In the genomic region with DNA sequence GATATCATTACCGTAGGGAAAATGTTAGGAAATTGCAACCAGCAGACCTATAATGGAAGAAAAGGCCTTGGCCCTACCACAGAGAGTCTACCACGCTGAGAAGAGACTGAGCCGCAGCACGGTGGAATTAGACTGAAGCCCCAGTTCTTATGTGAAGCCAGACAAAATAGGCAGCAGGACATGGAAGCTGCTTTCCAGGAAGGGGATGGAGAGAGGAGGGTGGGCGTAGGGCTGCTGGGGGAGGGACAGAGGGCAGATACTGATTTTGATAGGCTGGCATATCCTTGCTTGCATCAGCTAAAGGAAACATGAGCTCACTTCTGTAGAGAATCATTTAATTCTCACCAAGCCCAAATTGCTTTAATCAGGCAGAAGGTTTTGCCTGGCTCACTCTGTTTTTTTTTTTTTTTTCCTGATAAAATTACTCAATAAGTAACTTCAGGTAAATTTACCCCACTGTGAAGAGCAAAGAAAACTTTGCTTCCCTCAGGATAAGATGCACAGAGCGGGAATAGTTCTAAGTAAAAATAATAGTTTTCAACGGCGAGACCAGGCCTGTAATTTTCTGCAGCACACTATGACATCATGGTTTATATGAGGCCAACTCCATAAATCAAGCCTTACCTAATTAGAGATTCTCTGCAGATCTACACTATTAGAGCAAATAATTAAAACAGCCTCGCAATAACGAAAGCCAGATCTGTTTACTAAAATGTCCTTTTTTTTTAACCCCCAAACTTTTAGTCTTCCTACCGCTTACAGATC, we compare ENCODE assay signal across 13 mouse cellular contexts.
DNase-seq lines count a peak whose midpoint lies in the region; ATAC-seq and TF ChIP-seq lines count a peak whose summit lies in the region.
"Had no signal": no experiment of that assay in that cellular context is flagged by ENCODE, and none has a peak within 500 bp of the region (broad histone marks: within the 10 kb centered on the region; RNA-seq: fewer than 3 reads in every experiment).

No protein-coding gene starts in this region.

- TF ChIP-seq CTCF in hindbrain, postnatal 0 days (IDR thresholded peaks at IDR 0.05; ENCODE audit: low read depth) = no peak
- no peak for TF ChIP-seq CTCF in layer of hippocampus, adult 2 months (conservative IDR thresholded peaks at IDR 0.05)

- H3K4me3 ChIP-seq in forebrain, embryonic 11.5 days (ENCODE audit: low read depth, low read length) = no peak overlapping the region
- no peak overlapping the region for H3K4me3 ChIP-seq in forebrain, embryonic 10.5 days
- no peak overlapping the region for H3K4me3 ChIP-seq in midbrain, embryonic 16.5 days (ENCODE audit: low read depth, low read length)
- H3K4me3 ChIP-seq in midbrain, embryonic 14.5 days (replicated peaks; ENCODE audit: low read depth, low read length) = no peak overlapping the region
- H3K4me3 ChIP-seq in hindbrain, postnatal 0 days (ENCODE audit: low read length) = no peak overlapping the region
- H3K4me3 ChIP-seq in stomach, embryonic 15.5 days (replicated peaks) = no peak overlapping the region
- H3K4me3 ChIP-seq in layer of hippocampus, adult 2 months = no peak overlapping the region
- H3K4me3 ChIP-seq: megakaryocyte, embryonic 14.5 days had no signal

- 72% methylated on average over 11 of the region's 11 CpGs for WGBS in forebrain, embryonic 11.5 days
- 82% methylated on average over 11 of the region's 11 CpGs for WGBS in forebrain, embryonic 10.5 days
- WGBS in midbrain, embryonic 16.5 days = 80% methylated on average over 11 of the region's 11 CpGs
- 88% methylated on average over 11 of the region's 11 CpGs for WGBS in midbrain, embryonic 14.5 days
- WGBS in hindbrain, postnatal 0 days = 66% methylated on average over 11 of the region's 11 CpGs
- WGBS in stomach, embryonic 15.5 days = 55% methylated on average over 11 of the region's 11 CpGs

- no peaks in the 10 kb centered on the region for H3K9me3 ChIP-seq in forebrain, embryonic 11.5 days (ENCODE audit: control insufficient read depth, low read length)
- no peaks in the 10 kb centered on the region for H3K9me3 ChIP-seq in forebrain, embryonic 10.5 days
- no peaks in the 10 kb centered on the region for H3K9me3 ChIP-seq in midbrain, embryonic 16.5 days (replicated peaks; ENCODE audit: control insufficient read depth, low read length, poor library complexity, severe bottlenecking)
- no peaks in the 10 kb centered on the region for H3K9me3 ChIP-seq in midbrain, embryonic 14.5 days (ENCODE audit: control insufficient read depth, low read length)
- H3K9me3 ChIP-seq in hindbrain, postnatal 0 days (ENCODE audit: low read length) = no peaks in the 10 kb centered on the region
- no peaks in the 10 kb centered on the region for H3K9me3 ChIP-seq in stomach, embryonic 15.5 days
- H3K9me3 ChIP-seq: megakaryocyte, embryonic 14.5 days had no signal

- no peak overlapping the region for H3K9ac ChIP-seq in forebrain, embryonic 11.5 days (ENCODE audit: low read length)
- H3K9ac ChIP-seq in midbrain, embryonic 16.5 days (ENCODE audit: low read depth, low read length) = no peak overlapping the region
- H3K9ac ChIP-seq in midbrain, embryonic 14.5 days (replicated peaks; ENCODE audit: low read length) = no peak overlapping the region
- H3K9ac ChIP-seq in hindbrain, postnatal 0 days (replicated peaks; ENCODE audit: low read length) = no peak overlapping the region
- no peak overlapping the region for H3K9ac ChIP-seq in stomach, embryonic 15.5 days
- H3K9ac ChIP-seq: liver, embryonic 14.5 days had no signal

- no peaks in the 10 kb centered on the region for H3K4me1 ChIP-seq in forebrain, embryonic 11.5 days (replicated peaks; ENCODE audit: control insufficient read depth, insufficient read depth, low read length)
- H3K4me1 ChIP-seq in forebrain, embryonic 10.5 days = peaks cover 16% of the 10 kb centered on the region
- no peaks in the 10 kb centered on the region for H3K4me1 ChIP-seq in midbrain, embryonic 16.5 days (ENCODE audit: control insufficient read depth, insufficient read depth, low read length)
- no peaks in the 10 kb centered on the region for H3K4me1 ChIP-seq in midbrain, embryonic 14.5 days (ENCODE audit: control insufficient read depth, insufficient read depth, low read length)
- H3K4me1 ChIP-seq in hindbrain, postnatal 0 days (ENCODE audit: insufficient read depth, low read length) = no peaks in the 10 kb centered on the region; the same call in none of the 2 replicates
- no peaks in the 10 kb centered on the region for H3K4me1 ChIP-seq in stomach, embryonic 15.5 days

- no peak overlapping the region for H3K4me2 ChIP-seq in forebrain, embryonic 11.5 days (ENCODE audit: low read depth, low read length, severe bottlenecking)
- no peak overlapping the region for H3K4me2 ChIP-seq in midbrain, embryonic 16.5 days (ENCODE audit: low read length)
- H3K4me2 ChIP-seq in midbrain, embryonic 14.5 days (ENCODE audit: low read length) = no peak overlapping the region
- no peak overlapping the region for H3K4me2 ChIP-seq in hindbrain, postnatal 0 days (ENCODE audit: low read depth, low read length)
- H3K4me2 ChIP-seq in stomach, embryonic 15.5 days = no peak overlapping the region

- ATAC-seq in forebrain, embryonic 11.5 days (replicated peaks; ENCODE audit: low FRiP score) = peak; percentile 79
- peak; percentile 48; the same call in 1 of the 2 replicates for ATAC-seq in midbrain, embryonic 16.5 days
- ATAC-seq in midbrain, embryonic 14.5 days (ENCODE audit: low FRiP score, low TSS enrichment) = no peak
- peak; percentile 84 for ATAC-seq in hindbrain, postnatal 0 days
- no peak for ATAC-seq in stomach, embryonic 15.5 days (ENCODE audit: insufficient read depth, low FRiP score, low read depth)
- ATAC-seq in inflammation-experienced regulatory T-cells, adult 6 months = no peak

- H3K36me3 ChIP-seq in forebrain, embryonic 11.5 days (ENCODE audit: control insufficient read depth, insufficient read depth, low read length) = no peaks in the 10 kb centered on the region
- H3K36me3 ChIP-seq in forebrain, embryonic 10.5 days (replicated peaks) = no peaks in the 10 kb centered on the region
- H3K36me3 ChIP-seq in midbrain, embryonic 16.5 days (ENCODE audit: control insufficient read depth, insufficient read depth, low read length) = no peaks in the 10 kb centered on the region
- H3K36me3 ChIP-seq in midbrain, embryonic 14.5 days (ENCODE audit: control insufficient read depth, insufficient read depth, low read length) = no peaks in the 10 kb centered on the region
- H3K36me3 ChIP-seq in hindbrain, postnatal 0 days (ENCODE audit: insufficient read depth, low read length) = no peaks in the 10 kb centered on the region
- no peaks in the 10 kb centered on the region for H3K36me3 ChIP-seq in stomach, embryonic 15.5 days

- H3K27me3 ChIP-seq in forebrain, embryonic 11.5 days (ENCODE audit: control insufficient read depth, insufficient read depth, low read length) = no peaks in the 10 kb centered on the region
- H3K27me3 ChIP-seq in forebrain, embryonic 10.5 days (ENCODE audit: poor library complexity, severe bottlenecking) = no peaks in the 10 kb centered on the region
- no peaks in the 10 kb centered on the region for H3K27me3 ChIP-seq in midbrain, embryonic 16.5 days (ENCODE audit: control insufficient read depth, insufficient read depth, low read depth, low read length)
- no peaks in the 10 kb centered on the region for H3K27me3 ChIP-seq in midbrain, embryonic 14.5 days (ENCODE audit: control insufficient read depth, insufficient read depth, low read length)
- H3K27me3 ChIP-seq in hindbrain, postnatal 0 days (ENCODE audit: insufficient read depth, low read length) = no peaks in the 10 kb centered on the region
- H3K27me3 ChIP-seq in stomach, embryonic 15.5 days (replicated peaks) = no peaks in the 10 kb centered on the region
- H3K27me3 ChIP-seq: megakaryocyte, embryonic 14.5 days had no signal

- no peak overlapping the region for H3K27ac ChIP-seq in forebrain, embryonic 11.5 days (ENCODE audit: low read depth, low read length)
- no peak overlapping the region for H3K27ac ChIP-seq in forebrain, embryonic 10.5 days
- H3K27ac ChIP-seq in midbrain, embryonic 16.5 days (ENCODE audit: low read length) = no peak overlapping the region
- H3K27ac ChIP-seq in midbrain, embryonic 14.5 days (replicated peaks; ENCODE audit: low read depth, low read length) = no peak overlapping the region
- peak overlapping the region; percentile 42; the same call in 1 of the 2 replicates for H3K27ac ChIP-seq in hindbrain, postnatal 0 days
- peak overlapping the region; percentile 41; the same call in 1 of the 2 replicates for H3K27ac ChIP-seq in stomach, embryonic 15.5 days
- H3K27ac ChIP-seq in layer of hippocampus, adult 2 months = no peak overlapping the region
- H3K27ac ChIP-seq: liver, embryonic 14.5 days had no signal

- DNase-seq in forebrain, embryonic 11.5 days (ENCODE audit: low spot score) = no peak
- DNase-seq in forebrain, embryonic 10.5 days (ENCODE audit: extremely low spot score, low spot score) = no peak
- no peak for DNase-seq in midbrain, embryonic 14.5 days
- no peak for DNase-seq in hindbrain, postnatal 0 days (ENCODE audit: low spot score)
- DNase-seq in layer of hippocampus, adult 2 months (ENCODE audit: low spot score in 2 of 2) = no peak
- DNase-seq: adrenal gland, postnatal 25 days; cerebellum, adult 8-10 months; heart, postnatal 10 days had no signal

Comparison
In these comparisons a context has a peak if more than half of its experiments do, and no peak if none do; other contexts are left out.
1. ATAC-seq: peak in forebrain, embryonic 11.5 days (single experiment), midbrain, embryonic 16.5 days (single experiment) and hindbrain, postnatal 0 days (single experiment); none in midbrain, embryonic 14.5 days (single experiment), stomach, embryonic 15.5 days (single experiment) and inflammation-experienced regulatory T-cells, adult 6 months (single experiment).
2. H3K27ac ChIP-seq: peak in hindbrain, postnatal 0 days (single experiment) and stomach, embryonic 15.5 days (single experiment); none in forebrain, embryonic 11.5 days (single experiment), forebrain, embryonic 10.5 days (single experiment), midbrain, embryonic 16.5 days (single experiment), midbrain, embryonic 14.5 days (single experiment) and layer of hippocampus, adult 2 months (single experiment).